Mouse (Mus musculus) small intestine, adult 2 months (tissue): ENCODE results near the gene Rpusd4.

Experiments
- CTCF ChIP-seq: fragments of 200-500 bp; IDR thresholded peaks from 2 replicates; pipeline ENCODE4 v1.5.1; 2012; ENCODE audit warnings: low read depth, mild to moderate bottlenecking, control low read depth, inconsistent platforms, low read length, moderate library complexity, mixed read lengths; ENCODE audit not compliant: insufficient replicate concordance, insufficient read length; ENCODE audit errors: extremely low read depth
- POLR2A ChIP-seq: fragments of 200-500 bp; IDR thresholded peaks from 2 replicates; pipeline ENCODE4 v1.6.1; 2012; ENCODE audit warnings: low read depth, mild to moderate bottlenecking, control low read depth, inconsistent platforms, low read length, moderate library complexity

- TF ChIP-seq CTCF: no peak
- TF ChIP-seq POLR2A: no peak
Measured at GRCm38 (mm10) chr9:35284351-35284750, 16.7 kb downstream of the Rpusd4 start.
